In genomic region chr14:88337304-88337703, GRCm38 (mm10) we compare ENCODE assay signal across 31 mouse cellular contexts.
DNase-seq lines count a peak whose midpoint lies in the region; ATAC-seq and TF ChIP-seq lines count a peak whose summit lies in the region.
"Had no signal": no experiment of that assay in that cellular context is flagged by ENCODE, and none has a peak within 500 bp of the region (broad histone marks: within the 10 kb centered on the region; RNA-seq: fewer than 3 reads in every experiment).

No protein-coding gene starts in this region.

- DNase-seq in hindbrain, postnatal 0 days (ENCODE audit: low spot score), result peak; percentile 9
- no peak for DNase-seq in hindbrain, embryonic 11.5 days (ENCODE audit: low spot score)
- no peak for DNase-seq in testis, postnatal 14 days (ENCODE audit: low spot score)
- peak; percentile 14 for DNase-seq in retina, embryonic 14.5 days (ENCODE audit: low spot score)
- DNase-seq in cerebellum, postnatal 25 days, result no peak
- DNase-seq in gastrocnemius, postnatal 4 days (ENCODE audit: low spot score in 2 of 2), result no peak
- DNase-seq: adrenal gland, postnatal 10 days; cerebellum, adult 2 months; cerebellum, postnatal 14 days; gastrocnemius, postnatal 25 days; heart, adult 18-20 months; heart, postnatal 36 days; kidney, adult 8-10 months; kidney, postnatal 4 days; lung, adult 18-20 months; lung, postnatal 4 days; right cerebral cortex, postnatal 14 days; thymus, adult 18-20 months; thymus, postnatal 25 days had no signal

- H3K9me3 ChIP-seq in hindbrain, postnatal 0 days (ENCODE audit: low read length), result no peaks in the 10 kb centered on the region
- no peaks in the 10 kb centered on the region for H3K9me3 ChIP-seq in hindbrain, embryonic 11.5 days (ENCODE audit: control insufficient read depth, low read length)
- H3K9me3 ChIP-seq: hindbrain, embryonic 13.5 days; limb, embryonic 13.5 days; liver, embryonic 12.5 days; megakaryocyte, embryonic 14.5 days; stomach, embryonic 15.5 days had no signal

- no peaks in the 10 kb centered on the region for H3K27me3 ChIP-seq in hindbrain, postnatal 0 days (ENCODE audit: insufficient read depth, low read length)
- H3K27me3 ChIP-seq in hindbrain, embryonic 11.5 days (ENCODE audit: control insufficient read depth, insufficient read depth, low read length), result no peaks in the 10 kb centered on the region
- H3K27me3 ChIP-seq in testis, adult 2 months (ENCODE audit: control insufficient read depth, insufficient read depth, low read length), result no peaks in the 10 kb centered on the region
- H3K27me3 ChIP-seq: hindbrain, embryonic 13.5 days; limb, embryonic 13.5 days; liver, embryonic 12.5 days; megakaryocyte, embryonic 14.5 days; Patski; stomach, embryonic 15.5 days had no signal

- no peak for ATAC-seq in hindbrain, postnatal 0 days
- ATAC-seq in hindbrain, embryonic 11.5 days (ENCODE audit: low FRiP score), result no peak
- ATAC-seq: forebrain, embryonic 14.5 days; liver, embryonic 12.5 days; lung, postnatal 0 days; Patski had no signal

- no peak overlapping the region for H3K4me3 ChIP-seq in hindbrain, postnatal 0 days (ENCODE audit: low read length)
- no peak overlapping the region for H3K4me3 ChIP-seq in hindbrain, embryonic 11.5 days (ENCODE audit: low read depth, low read length)
- peak overlapping the region; percentile 28; the same call in 1 of the 2 replicates for H3K4me3 ChIP-seq in testis, adult 2 months (ENCODE audit: control insufficient read depth, low read depth, low read length)
- H3K4me3 ChIP-seq: hindbrain, embryonic 13.5 days; limb, embryonic 13.5 days; liver, embryonic 12.5 days; megakaryocyte, embryonic 14.5 days; stomach, embryonic 15.5 days had no signal

- H3K27ac ChIP-seq in hindbrain, postnatal 0 days, result no peak overlapping the region
- no peak overlapping the region for H3K27ac ChIP-seq in hindbrain, embryonic 11.5 days (ENCODE audit: low read depth, low read length)
- peak overlapping the region; percentile 14; the same call in 1 of the 2 replicates for H3K27ac ChIP-seq in testis, adult 2 months (ENCODE audit: control insufficient read depth, insufficient read depth, low read depth, low read length)
- H3K27ac ChIP-seq: hindbrain, embryonic 13.5 days; kidney, postnatal 0 days; limb, embryonic 13.5 days; liver, embryonic 12.5 days; stomach, embryonic 15.5 days had no signal

- H3K4me2 ChIP-seq in hindbrain, postnatal 0 days (ENCODE audit: low read depth, low read length), result no peak overlapping the region
- no peak overlapping the region for H3K4me2 ChIP-seq in hindbrain, embryonic 11.5 days (replicated peaks; ENCODE audit: low read depth, low read length)
- H3K4me2 ChIP-seq: heart, embryonic 11.5 days; hindbrain, embryonic 13.5 days; limb, embryonic 13.5 days; liver, embryonic 12.5 days; stomach, embryonic 15.5 days had no signal

- H3K36me3 ChIP-seq in hindbrain, postnatal 0 days (ENCODE audit: insufficient read depth, low read length), result no peaks in the 10 kb centered on the region
- no peaks in the 10 kb centered on the region for H3K36me3 ChIP-seq in hindbrain, embryonic 11.5 days (ENCODE audit: control insufficient read depth, insufficient read depth, low read length)
- H3K36me3 ChIP-seq in testis, adult 2 months (ENCODE audit: control insufficient read depth, insufficient read depth, low read length), result no peaks in the 10 kb centered on the region
- H3K36me3 ChIP-seq: G1E; hindbrain, embryonic 13.5 days; limb, embryonic 13.5 days; liver, embryonic 12.5 days; stomach, embryonic 15.5 days had no signal

- WGBS in hindbrain, postnatal 0 days, result 68% methylated on average over 10 of the region's 10 CpGs
- WGBS in hindbrain, embryonic 11.5 days, result 80% methylated on average over 10 of the region's 10 CpGs

- TF ChIP-seq POLR2A in testis, adult 2 months (IDR thresholded peaks at IDR 0.05; ENCODE audit: control insufficient read depth, low read depth, low read length), result no peak

- no peaks in the 10 kb centered on the region for H3K4me1 ChIP-seq in hindbrain, postnatal 0 days (ENCODE audit: insufficient read depth, low read length)
- no peaks in the 10 kb centered on the region for H3K4me1 ChIP-seq in hindbrain, embryonic 11.5 days (replicated peaks; ENCODE audit: control insufficient read depth, insufficient read depth, low read length)
- no peaks in the 10 kb centered on the region for H3K4me1 ChIP-seq in testis, adult 2 months (ENCODE audit: control insufficient read depth, insufficient read depth, low read length)
- H3K4me1 ChIP-seq: hindbrain, embryonic 13.5 days; limb, embryonic 13.5 days; liver, embryonic 12.5 days; megakaryocyte, embryonic 14.5 days; stomach, embryonic 15.5 days had no signal

- no peak overlapping the region for H3K9ac ChIP-seq in hindbrain, postnatal 0 days (replicated peaks; ENCODE audit: low read length)
- H3K9ac ChIP-seq in hindbrain, embryonic 11.5 days (ENCODE audit: low read depth, low read length), result no peak overlapping the region
- H3K9ac ChIP-seq: hindbrain, embryonic 13.5 days; limb, embryonic 13.5 days; liver, embryonic 12.5 days; stomach, embryonic 15.5 days had no signal

- TF ChIP-seq CTCF in hindbrain, postnatal 0 days (IDR thresholded peaks at IDR 0.05; ENCODE audit: low read depth), result no peak
- TF ChIP-seq CTCF in testis, adult 2 months (IDR thresholded peaks at IDR 0.05; ENCODE audit: control insufficient read depth, insufficient read depth, insufficient replicate concordance, low read depth, low read length), result no peak

Comparison
In these comparisons a context has a peak if more than half of its experiments do, and no peak if none do; other contexts are left out.
1. DNase-seq: peak in hindbrain, postnatal 0 days (single experiment) and retina, embryonic 14.5 days (single experiment); none in hindbrain, embryonic 11.5 days (single experiment), testis, postnatal 14 days (single experiment), cerebellum, postnatal 25 days (0 of 2) and gastrocnemius, postnatal 4 days (0 of 2).